Mouse (Mus musculus): ENCODE results near the gene Agbl3. TPM values are rescaled to one million over a fixed set of nuclear protein-coding genes. Genes with fewer than 3 reads are reported as not detected.
A peak's percentile ranks its signal among the peaks of the same experiment; 100 is the strongest.

The Agbl3 gene
- total RNA-seq, 2 experiments from 2014 or later = 7.0 to 8.9 TPM

- no peak for ATAC-seq (replicated peaks; ENCODE audit: low FRiP score, low TSS enrichment, poor library complexity, severe bottlenecking)
These were observed 684 bp downstream of the Agbl3 start for GRCm38 (mm10) chr6:34780943-34781289.

GRCm38 (mm10) chr6:34782493-34782892 is 2.3 kb downstream of the Agbl3 start:
- no peak for ATAC-seq (replicated peaks; ENCODE audit: low FRiP score, low TSS enrichment, poor library complexity, severe bottlenecking)

GRCm38 (mm10) chr6:34796881-34797280 is 16.6 kb downstream of the Agbl3 start:
- ATAC-seq (replicated peaks; ENCODE audit: low FRiP score, low TSS enrichment, poor library complexity, severe bottlenecking) = no peak

- ATAC-seq (replicated peaks; ENCODE audit: low FRiP score, low TSS enrichment, poor library complexity, severe bottlenecking) = no peak
These were observed 17.7 kb downstream of the Agbl3 start for GRCm38 (mm10) chr6:34797887-34798286.

GRCm38 (mm10) chr6:34805582-34805981 is 25.4 kb downstream of the Agbl3 start:
- ATAC-seq (replicated peaks; ENCODE audit: low FRiP score, low TSS enrichment, poor library complexity, severe bottlenecking) = no peak

- ATAC-seq (replicated peaks; ENCODE audit: low FRiP score, low TSS enrichment, poor library complexity, severe bottlenecking) = no peak
These were observed 30.4 kb downstream of the Agbl3 start for GRCm38 (mm10) chr6:34810651-34811050.

- ATAC-seq (replicated peaks; ENCODE audit: low FRiP score, low TSS enrichment, poor library complexity, severe bottlenecking) = no peak
These were observed 44.2 kb downstream of the Agbl3 start for GRCm38 (mm10) chr6:34824406-34824805.

GRCm38 (mm10) chr6:34832352-34832751 is 52.1 kb downstream of the Agbl3 start:
- no peak for ATAC-seq (replicated peaks; ENCODE audit: low FRiP score, low TSS enrichment, poor library complexity, severe bottlenecking)

- ATAC-seq (replicated peaks; ENCODE audit: low FRiP score, low TSS enrichment, poor library complexity, severe bottlenecking) = peak; percentile 58
These were observed 81.4 kb downstream of the Agbl3 start for GRCm38 (mm10) chr6:34861546-34862053.

GRCm38 (mm10) chr6:34862381-34862780 is 82.1 kb downstream of the Agbl3 start:
- ATAC-seq (replicated peaks; ENCODE audit: low FRiP score, low TSS enrichment, poor library complexity, severe bottlenecking) = peak; percentile 70

- peak; percentile 58 for ATAC-seq (replicated peaks; ENCODE audit: low FRiP score, low TSS enrichment, poor library complexity, severe bottlenecking)
These were observed 82.7 kb downstream of the Agbl3 start, which contains the start of gene Tmem140 for GRCm38 (mm10) chr6:34862791-34863403. TSS of gene Tmem140 (plus strand) at chr6:34863146.

GRCm38 (mm10) chr6:34863786-34864514 is 83.7 kb downstream of the Agbl3 start:
- ATAC-seq (replicated peaks; ENCODE audit: low FRiP score, low TSS enrichment, poor library complexity, severe bottlenecking) = no peak

- ATAC-seq (replicated peaks; ENCODE audit: low FRiP score, low TSS enrichment, poor library complexity, severe bottlenecking) = no peak
These were observed 85.0 kb downstream of the Agbl3 start for GRCm38 (mm10) chr6:34865213-34865612.

- no peak for ATAC-seq (replicated peaks; ENCODE audit: low FRiP score, low TSS enrichment, poor library complexity, severe bottlenecking)
These were observed 85.7 kb downstream of the Agbl3 start for GRCm38 (mm10) chr6:34865711-34866593.

GRCm38 (mm10) chr6:34866786-34867185 is 86.6 kb downstream of the Agbl3 start:
- ATAC-seq (replicated peaks; ENCODE audit: low FRiP score, low TSS enrichment, poor library complexity, severe bottlenecking) = no peak

- ATAC-seq (replicated peaks; ENCODE audit: low FRiP score, low TSS enrichment, poor library complexity, severe bottlenecking) = no peak
These were observed 87.2 kb downstream of the Agbl3 start for GRCm38 (mm10) chr6:34867301-34867994.

- ATAC-seq (replicated peaks; ENCODE audit: low FRiP score, low TSS enrichment, poor library complexity, severe bottlenecking) = no peak
These were observed 87.7 kb downstream of the Agbl3 start for GRCm38 (mm10) chr6:34867995-34868350.

- 0 out of 2 replicates have a peak, but pooled peaks have one; percentile 11 for ATAC-seq (replicated peaks; ENCODE audit: low FRiP score, low TSS enrichment, poor library complexity, severe bottlenecking)
These were observed 88.4 kb downstream of the Agbl3 start for GRCm38 (mm10) chr6:34868507-34869217.

All from megakaryocyte-erythroid progenitor cell, adult 5-6 weeks (primary cell).